Mouse (Mus musculus): ENCODE measurements around the gene Tmem56. TPM values are rescaled to one million over a fixed set of nuclear protein-coding genes. Genes with fewer than 3 reads are reported as not detected.

Tmem56 gene
- polyA plus RNA-seq, 1 experiment from 2014 or later = 2.5 TPM

GRCm38 (mm10) chr3:121206202-121206882 is 76.6 kb downstream of the Tmem56 start:
- 91% methylated on average over 19 of the region's 19 CpGs for WGBS
- H3K27ac ChIP-seq (ENCODE audit: low read depth, low read length) = no peak overlapping the region

DNA sequence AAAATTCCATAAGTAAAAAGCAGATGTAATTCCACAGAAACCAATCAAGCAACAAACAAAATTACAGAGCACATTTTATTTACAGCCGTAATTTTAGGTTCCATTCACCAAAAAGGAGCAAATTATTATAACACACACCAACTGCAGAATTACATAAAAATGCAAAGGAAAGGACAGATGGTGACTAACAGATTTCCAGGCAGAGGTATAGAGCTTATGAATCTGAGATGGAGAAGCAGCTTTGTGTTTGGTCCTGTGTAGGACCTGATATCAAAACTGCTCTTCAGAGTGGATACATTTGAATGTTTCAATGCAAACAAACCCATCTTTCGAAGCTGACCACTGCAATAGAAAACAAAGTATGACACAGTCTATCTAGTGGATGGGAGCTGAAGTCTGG is 80.3 kb downstream of the Tmem56 start:
- no peak overlapping the region for H3K9ac ChIP-seq (ENCODE audit: low read length)
- 89% methylated on average over 2 of the region's 2 CpGs for WGBS
- H3K4me2 ChIP-seq (ENCODE audit: low read length) = no peak overlapping the region
- DNase-seq (ENCODE audit: low spot score) (no peak), ATAC-seq (no peak)
- H3K9me3 ChIP-seq (replicated peaks; ENCODE audit: control insufficient read depth, low read length) = no peaks in the 10 kb centered on the region
- H3K27me3 ChIP-seq (replicated peaks; ENCODE audit: control insufficient read depth, insufficient read depth, low read length) = no peaks in the 10 kb centered on the region
- H3K27ac ChIP-seq (ENCODE audit: low read depth, low read length) = no peak overlapping the region
- no peaks in the 10 kb centered on the region for H3K36me3 ChIP-seq (ENCODE audit: control insufficient read depth, insufficient read depth, low read length)
- H3K4me3 ChIP-seq (ENCODE audit: low read depth, low read length) = no peak overlapping the region
- no peaks in the 10 kb centered on the region for H3K4me1 ChIP-seq (ENCODE audit: control insufficient read depth, insufficient read depth, low read length)

More at GRCm38 (mm10) chr3:121206202-121206882, 76.6 kb downstream of the Tmem56 start:
- Histone ChIP-seq H3K9me3 (replicated peaks; ENCODE audit: control insufficient read depth, low read length) (no peaks in the 10 kb centered on the region), H3K9ac (ENCODE audit: low read length) (no peak overlapping the region), H3K4me2 (ENCODE audit: low read length) (no peak overlapping the region), H3K4me1 (ENCODE audit: control insufficient read depth, insufficient read depth, low read length) (no peaks in the 10 kb centered on the region), H3K36me3 (ENCODE audit: control insufficient read depth, insufficient read depth, low read length) (no peaks in the 10 kb centered on the region), H3K4me3 (ENCODE audit: low read depth, low read length) (no peak overlapping the region), H3K27me3 (replicated peaks; ENCODE audit: control insufficient read depth, insufficient read depth, low read length) (no peaks in the 10 kb centered on the region)
- ATAC-seq (no peak), DNase-seq (ENCODE audit: low spot score) (no peak)

GRCm38 (mm10) chr3:121201012-121201747 is 81.7 kb downstream of the Tmem56 start:
- no peak overlapping the region for H3K4me2 ChIP-seq (ENCODE audit: low read length)
- H3K4me1 ChIP-seq (ENCODE audit: control insufficient read depth, insufficient read depth, low read length) = no peaks in the 10 kb centered on the region
- no peaks in the 10 kb centered on the region for H3K27me3 ChIP-seq (replicated peaks; ENCODE audit: control insufficient read depth, insufficient read depth, low read length)
- WGBS = 68% methylated on average over 11 of the region's 11 CpGs
- DNase-seq (ENCODE audit: low spot score) (no peak), ATAC-seq (no peak)
- no peak overlapping the region for H3K9ac ChIP-seq (ENCODE audit: low read length)
- no peak overlapping the region for H3K27ac ChIP-seq (ENCODE audit: low read depth, low read length)
- H3K36me3 ChIP-seq (ENCODE audit: control insufficient read depth, insufficient read depth, low read length) = no peaks in the 10 kb centered on the region
- H3K9me3 ChIP-seq (replicated peaks; ENCODE audit: control insufficient read depth, low read length) = no peaks in the 10 kb centered on the region
- H3K4me3 ChIP-seq (ENCODE audit: low read depth, low read length) = no peak overlapping the region

DNA sequence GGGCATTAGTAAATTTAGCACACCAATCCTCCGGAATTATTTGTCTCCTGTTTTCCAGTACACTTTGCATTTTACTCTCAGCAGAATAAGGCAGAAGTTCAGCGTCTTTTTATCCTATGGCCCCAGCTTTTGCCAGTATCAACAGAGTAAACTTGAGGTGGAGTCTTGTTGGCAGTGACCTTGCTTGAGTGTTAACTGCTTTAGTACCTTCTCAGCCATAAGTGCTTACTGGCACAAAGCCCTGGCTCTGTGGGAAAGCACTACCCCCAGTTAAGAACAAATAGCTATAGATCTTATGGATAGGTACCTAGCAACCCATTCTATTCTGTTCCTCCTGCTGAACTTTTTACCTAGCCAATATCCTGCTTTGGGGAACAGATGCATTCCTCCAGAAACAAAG is 93.7 kb downstream of the Tmem56 start:
- Histone ChIP-seq H3K4me2 (ENCODE audit: low read length) (no peak overlapping the region), H3K4me1 (ENCODE audit: control insufficient read depth, insufficient read depth, low read length) (no peaks in the 10 kb centered on the region), H3K9me3 (replicated peaks; ENCODE audit: control insufficient read depth, low read length) (no peaks in the 10 kb centered on the region), H3K27ac (ENCODE audit: low read depth, low read length) (no peak overlapping the region), H3K9ac (ENCODE audit: low read length) (no peak overlapping the region), H3K4me3 (ENCODE audit: low read depth, low read length) (no peak overlapping the region), H3K36me3 (ENCODE audit: control insufficient read depth, insufficient read depth, low read length) (no peaks in the 10 kb centered on the region), H3K27me3 (replicated peaks; ENCODE audit: control insufficient read depth, insufficient read depth, low read length) (no peaks in the 10 kb centered on the region)
- ATAC-seq = no peak
- DNase-seq (ENCODE audit: low spot score) = no peak
- WGBS = 93% methylated on average over 2 of the region's 2 CpGs

DNA sequence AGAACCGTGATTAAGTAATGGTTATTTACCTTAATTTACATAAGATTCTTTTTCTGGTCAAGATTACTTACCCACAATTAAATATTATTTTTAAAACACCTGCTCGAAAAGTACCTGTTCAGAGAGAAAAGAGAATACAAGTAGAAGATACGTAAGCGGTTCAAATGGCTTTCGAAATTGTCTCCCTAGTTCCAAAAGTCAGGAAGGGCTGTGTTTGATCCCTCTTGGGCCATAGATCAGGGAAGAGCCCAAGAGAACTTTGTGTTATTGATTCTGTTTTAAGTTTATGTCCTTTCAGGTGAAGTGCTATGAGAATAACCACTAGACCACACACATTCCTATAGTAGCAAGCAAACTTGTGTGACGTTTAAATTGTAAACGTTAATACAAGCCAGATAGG is 95.4 kb downstream of the Tmem56 start:
- 92% methylated on average over 7 of the region's 7 CpGs for WGBS
- H3K4me1 ChIP-seq (ENCODE audit: control insufficient read depth, insufficient read depth, low read length) = no peaks in the 10 kb centered on the region
- H3K36me3 ChIP-seq (ENCODE audit: control insufficient read depth, insufficient read depth, low read length) = no peaks in the 10 kb centered on the region
- H3K4me3 ChIP-seq (ENCODE audit: low read depth, low read length) = no peak overlapping the region
- no peak for DNase-seq (ENCODE audit: low spot score)
- H3K27ac ChIP-seq (ENCODE audit: low read depth, low read length) = no peak overlapping the region
- no peaks in the 10 kb centered on the region for H3K9me3 ChIP-seq (replicated peaks; ENCODE audit: control insufficient read depth, low read length)
- ATAC-seq = no peak
- no peaks in the 10 kb centered on the region for H3K27me3 ChIP-seq (replicated peaks; ENCODE audit: control insufficient read depth, insufficient read depth, low read length)
- no peak overlapping the region for H3K4me2 ChIP-seq (ENCODE audit: low read length)
- no peak overlapping the region for H3K9ac ChIP-seq (ENCODE audit: low read length)

DNA sequence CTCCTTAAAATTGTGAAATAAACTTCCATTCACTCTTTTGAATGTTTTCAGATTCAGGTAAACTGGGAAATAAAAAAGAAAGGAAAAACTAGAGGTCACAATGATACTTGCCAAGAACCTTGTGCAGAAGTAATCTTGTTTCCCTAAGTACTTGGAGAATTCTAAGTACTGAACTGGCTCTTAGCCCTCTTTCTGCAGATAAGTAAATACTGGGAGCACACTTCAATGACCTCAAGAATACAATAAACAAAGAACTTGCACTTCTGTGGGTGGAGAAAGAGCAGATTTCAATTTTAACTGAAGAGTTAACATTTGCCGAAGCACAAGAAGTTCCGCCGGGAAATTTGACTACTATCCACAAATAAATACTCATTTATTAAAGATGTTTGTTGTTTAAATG is 96.0 kb downstream of the Tmem56 start:
- H3K4me1 ChIP-seq (ENCODE audit: control insufficient read depth, insufficient read depth, low read length) = no peaks in the 10 kb centered on the region
- 83% methylated on average over 3 of the region's 3 CpGs for WGBS
- H3K4me2 ChIP-seq (ENCODE audit: low read length) = no peak overlapping the region
- H3K27me3 ChIP-seq (replicated peaks; ENCODE audit: control insufficient read depth, insufficient read depth, low read length) = no peaks in the 10 kb centered on the region
- DNase-seq (ENCODE audit: low spot score) (no peak), ATAC-seq (no peak)
- no peaks in the 10 kb centered on the region for H3K9me3 ChIP-seq (replicated peaks; ENCODE audit: control insufficient read depth, low read length)
- no peak overlapping the region for H3K27ac ChIP-seq (ENCODE audit: low read depth, low read length)
- H3K4me3 ChIP-seq (ENCODE audit: low read depth, low read length) = no peak overlapping the region
- H3K36me3 ChIP-seq (ENCODE audit: control insufficient read depth, insufficient read depth, low read length) = no peaks in the 10 kb centered on the region
- no peak overlapping the region for H3K9ac ChIP-seq (ENCODE audit: low read length)

DNA sequence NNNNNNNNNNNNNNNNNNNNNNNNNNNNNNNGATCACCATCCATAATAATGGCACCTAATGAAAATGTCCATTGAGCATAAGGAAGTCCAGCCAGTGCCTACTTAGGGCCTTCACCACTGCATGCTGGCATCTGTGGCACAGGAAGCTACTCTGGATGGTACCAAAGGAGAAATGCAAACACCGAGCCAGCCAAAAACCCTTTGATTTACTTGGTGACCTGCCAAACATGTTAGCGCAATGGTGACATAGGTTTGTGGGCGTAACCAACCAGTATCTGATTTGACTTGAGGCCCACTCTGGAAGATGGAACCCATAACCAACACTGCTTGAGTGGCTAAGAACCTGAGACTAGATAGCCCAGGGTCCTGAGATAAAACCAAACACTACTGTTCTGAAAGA is 97.7 kb downstream of the Tmem56 start:
- no peaks in the 10 kb centered on the region for H3K27me3 ChIP-seq (replicated peaks; ENCODE audit: control insufficient read depth, insufficient read depth, low read length)
- no peaks in the 10 kb centered on the region for H3K36me3 ChIP-seq (ENCODE audit: control insufficient read depth, insufficient read depth, low read length)
- no peak overlapping the region for H3K27ac ChIP-seq (ENCODE audit: low read depth, low read length)
- 88% methylated on average over 3 of the region's 3 CpGs for WGBS
- DNase-seq (ENCODE audit: low spot score) (no peak), ATAC-seq (no peak)
- H3K9ac ChIP-seq (ENCODE audit: low read length) = no peak overlapping the region
- H3K4me2 ChIP-seq (ENCODE audit: low read length) = no peak overlapping the region
- no peak overlapping the region for H3K4me3 ChIP-seq (ENCODE audit: low read depth, low read length)
- H3K4me1 ChIP-seq (ENCODE audit: control insufficient read depth, insufficient read depth, low read length) = no peaks in the 10 kb centered on the region
- no peaks in the 10 kb centered on the region for H3K9me3 ChIP-seq (replicated peaks; ENCODE audit: control insufficient read depth, low read length)

DNA sequence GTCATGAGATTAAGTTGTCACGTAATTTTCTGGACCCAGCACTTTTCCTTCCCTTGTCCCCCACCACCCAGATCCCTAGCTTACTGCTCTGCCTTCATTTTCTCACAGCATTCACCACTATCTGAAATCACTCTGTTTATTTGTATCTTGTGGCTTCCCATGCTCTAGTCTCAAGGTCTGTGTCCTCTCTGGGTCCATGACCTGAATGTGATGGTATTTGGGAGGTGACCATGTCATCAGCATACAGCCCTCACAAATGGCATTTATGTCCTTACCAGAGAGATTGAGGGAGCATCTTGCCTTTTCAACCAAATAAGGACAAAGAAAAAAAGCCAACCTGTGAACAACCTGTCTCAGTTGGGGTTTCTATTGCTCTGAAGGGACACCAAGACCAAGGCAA is 106.9 kb downstream of the Tmem56 start:
- Histone ChIP-seq H3K4me1 (ENCODE audit: control insufficient read depth, insufficient read depth, low read length) (no peaks in the 10 kb centered on the region; the same call in 1 of the 2 replicates), H3K36me3 (ENCODE audit: control insufficient read depth, insufficient read depth, low read length) (no peaks in the 10 kb centered on the region), H3K4me3 (ENCODE audit: low read depth, low read length) (no peak overlapping the region), H3K27ac (ENCODE audit: low read depth, low read length) (no peak overlapping the region), H3K9ac (ENCODE audit: low read length) (no peak overlapping the region), H3K27me3 (replicated peaks; ENCODE audit: control insufficient read depth, insufficient read depth, low read length) (no peaks in the 10 kb centered on the region), H3K9me3 (replicated peaks; ENCODE audit: control insufficient read depth, low read length) (no peaks in the 10 kb centered on the region), H3K4me2 (ENCODE audit: low read length) (no peak overlapping the region)
- WGBS = 95% methylated on average over 1 of the region's 1 CpGs
- DNase-seq (ENCODE audit: low spot score) = no peak
- no peak for ATAC-seq

DNA sequence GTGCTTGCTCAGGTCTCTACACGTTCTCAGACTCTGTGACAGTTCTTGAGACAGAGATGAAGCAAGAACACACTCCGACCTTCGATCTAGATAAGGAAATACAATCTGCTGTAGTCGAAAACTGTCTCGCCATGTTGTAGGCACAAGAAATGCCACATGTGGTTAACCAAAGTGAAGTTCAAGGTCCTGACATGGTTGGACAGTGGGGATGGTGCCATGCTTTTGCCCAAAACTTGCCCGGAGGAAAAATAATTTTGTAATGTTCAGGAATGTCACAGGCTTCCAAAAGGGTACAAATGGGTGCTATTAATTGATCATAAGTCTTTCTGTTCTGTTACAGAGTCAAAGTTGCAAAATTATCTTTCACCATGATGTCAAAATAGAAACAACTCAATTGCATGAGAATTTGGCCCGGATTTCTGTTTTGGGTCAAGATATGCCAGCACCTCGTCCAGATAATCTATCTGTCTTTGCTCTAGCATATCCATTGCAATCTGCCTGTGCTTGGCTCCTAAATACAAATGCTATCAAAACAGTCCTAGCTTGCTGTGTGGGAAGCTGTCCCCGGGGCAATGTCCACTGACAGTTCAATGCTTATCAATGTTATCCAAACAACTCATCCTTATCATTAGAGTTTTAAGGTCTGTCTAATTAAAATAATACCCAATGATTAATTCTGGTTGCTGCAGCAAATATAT is 108.5 kb downstream of the Tmem56 start:
- Histone ChIP-seq H3K4me2 (ENCODE audit: low read length) (no peak overlapping the region), H3K9me3 (replicated peaks; ENCODE audit: control insufficient read depth, low read length) (no peaks in the 10 kb centered on the region), H3K4me1 (ENCODE audit: control insufficient read depth, insufficient read depth, low read length) (peaks cover 3% of the 10 kb centered on the region; the same call in 1 of the 2 replicates), H3K36me3 (ENCODE audit: control insufficient read depth, insufficient read depth, low read length) (no peaks in the 10 kb centered on the region), H3K27ac (ENCODE audit: low read depth, low read length) (no peak overlapping the region), H3K4me3 (ENCODE audit: low read depth, low read length) (no peak overlapping the region), H3K9ac (ENCODE audit: low read length) (no peak overlapping the region), H3K27me3 (replicated peaks; ENCODE audit: control insufficient read depth, insufficient read depth, low read length) (no peaks in the 10 kb centered on the region)
- WGBS = 87% methylated on average over 9 of the region's 9 CpGs
- ATAC-seq (no peak), DNase-seq (ENCODE audit: low spot score) (no peak)
